Mouse (Mus musculus): Measurements from ENCODE around the gene Slc41a1. TPM values are rescaled to one million over a fixed set of nuclear protein-coding genes. Genes with fewer than 3 reads are reported as not detected.

Slc41a1 gene
- total and polyA plus RNA-seq, 2 experiments from 2014 or later, result 21.0 to 45.5 TPM

GRCm38 (mm10) chr1:131838542-131838941 is 11.2 kb downstream of the Slc41a1 start:
- H3K4me1 ChIP-seq (ENCODE audit: insufficient read depth, low read length), result no peaks in the 10 kb centered on the region
- H3K27me3 ChIP-seq (ENCODE audit: insufficient read depth, low read length), result no peaks in the 10 kb centered on the region
- TF ChIP-seq CTCF (IDR thresholded peaks at IDR 0.05), result no peak
- H3K4me3 ChIP-seq (ENCODE audit: low read depth, low read length), result no peak overlapping the region
- H3K4me2 ChIP-seq (ENCODE audit: low read depth, low read length, poor library complexity, severe bottlenecking), result no peak overlapping the region
- H3K27ac ChIP-seq (ENCODE audit: low read depth, low read length), result peak overlapping the region; percentile 7; the same call in 1 of the 2 replicates
- no peaks in the 10 kb centered on the region for H3K9me3 ChIP-seq (ENCODE audit: low read length)
- DNase-seq (ENCODE audit: low spot score), result no peak
- H3K36me3 ChIP-seq (ENCODE audit: insufficient read depth, low read length), result peaks cover 35% of the 10 kb centered on the region
- ATAC-seq (ENCODE audit: low FRiP score), result no peak
- WGBS, result 70% methylated on average over 5 of the region's 5 CpGs
- H3K9ac ChIP-seq (replicated peaks; ENCODE audit: low read length, poor library complexity, severe bottlenecking), result no peak overlapping the region

GRCm38 (mm10) chr1:131839279-131839678 is 12.0 kb downstream of the Slc41a1 start:
- Histone ChIP-seq H3K36me3 (ENCODE audit: insufficient read depth, low read length) (peaks cover 42% of the 10 kb centered on the region), H3K9ac (replicated peaks; ENCODE audit: low read length, poor library complexity, severe bottlenecking) (no peak overlapping the region), H3K27me3 (ENCODE audit: insufficient read depth, low read length) (no peaks in the 10 kb centered on the region), H3K4me3 (ENCODE audit: low read depth, low read length) (no peak overlapping the region), H3K9me3 (ENCODE audit: low read length) (no peaks in the 10 kb centered on the region), H3K27ac (ENCODE audit: low read depth, low read length) (0 out of 2 replicates have a peak overlapping the region, but pooled peaks have one; percentile 7), H3K4me1 (ENCODE audit: insufficient read depth, low read length) (no peaks in the 10 kb centered on the region), H3K4me2 (ENCODE audit: low read depth, low read length, poor library complexity, severe bottlenecking) (no peak overlapping the region)
- no peak for ATAC-seq (ENCODE audit: low FRiP score)
- 14% methylated on average over 2 of the region's 2 CpGs for WGBS
- peak; percentile 45 for DNase-seq (ENCODE audit: low spot score)
- TF ChIP-seq CTCF (IDR thresholded peaks at IDR 0.05), result no peak

GRCm38 (mm10) chr1:131842221-131842620 is 14.9 kb downstream of the Slc41a1 start:
- Histone ChIP-seq H3K9me3 (ENCODE audit: low read length) (no peaks in the 10 kb centered on the region), H3K27ac (ENCODE audit: low read depth, low read length) (no peak overlapping the region), H3K4me1 (ENCODE audit: insufficient read depth, low read length) (no peaks in the 10 kb centered on the region), H3K27me3 (ENCODE audit: insufficient read depth, low read length) (no peaks in the 10 kb centered on the region), H3K36me3 (ENCODE audit: insufficient read depth, low read length) (peaks cover 50% of the 10 kb centered on the region), H3K4me2 (ENCODE audit: low read depth, low read length, poor library complexity, severe bottlenecking) (no peak overlapping the region), H3K9ac (replicated peaks; ENCODE audit: low read length, poor library complexity, severe bottlenecking) (no peak overlapping the region), H3K4me3 (ENCODE audit: low read depth, low read length) (no peak overlapping the region)
- DNase-seq (ENCODE audit: low spot score) (no peak), ATAC-seq (ENCODE audit: low FRiP score) (no peak)
- no peak for TF ChIP-seq CTCF (IDR thresholded peaks at IDR 0.05)
- 85% methylated on average over 4 of the region's 4 CpGs for WGBS

- H3K4me3 ChIP-seq (ENCODE audit: low read depth, low read length), result no peak overlapping the region
- no peak for TF ChIP-seq CTCF (IDR thresholded peaks at IDR 0.05)
- no peaks in the 10 kb centered on the region for H3K9me3 ChIP-seq (ENCODE audit: low read length)
- H3K4me1 ChIP-seq (ENCODE audit: insufficient read depth, low read length), result no peaks in the 10 kb centered on the region
- no peak overlapping the region for H3K27ac ChIP-seq (ENCODE audit: low read depth, low read length)
- H3K4me2 ChIP-seq (ENCODE audit: low read depth, low read length, poor library complexity, severe bottlenecking), result no peak overlapping the region
- peaks cover 55% of the 10 kb centered on the region for H3K36me3 ChIP-seq (ENCODE audit: insufficient read depth, low read length)
- H3K9ac ChIP-seq (replicated peaks; ENCODE audit: low read length, poor library complexity, severe bottlenecking), result no peak overlapping the region
- DNase-seq (ENCODE audit: low spot score), result no peak
- WGBS, result 96% methylated on average over 10 of the region's 10 CpGs
- no peaks in the 10 kb centered on the region for H3K27me3 ChIP-seq (ENCODE audit: insufficient read depth, low read length)
- no peak for ATAC-seq (ENCODE audit: low FRiP score)
Observed at GRCm38 (mm10) chr1:131843758-131844157, 16.5 kb downstream of the Slc41a1 start.

GRCm38 (mm10) chr1:131844883-131845282 is 17.6 kb downstream of the Slc41a1 start:
- Histone ChIP-seq H3K4me2 (ENCODE audit: low read depth, low read length, poor library complexity, severe bottlenecking) (no peak overlapping the region), H3K27ac (ENCODE audit: low read depth, low read length) (no peak overlapping the region), H3K9ac (replicated peaks; ENCODE audit: low read length, poor library complexity, severe bottlenecking) (no peak overlapping the region), H3K9me3 (ENCODE audit: low read length) (no peaks in the 10 kb centered on the region), H3K4me1 (ENCODE audit: insufficient read depth, low read length) (no peaks in the 10 kb centered on the region), H3K36me3 (ENCODE audit: insufficient read depth, low read length) (peaks cover 50% of the 10 kb centered on the region), H3K4me3 (ENCODE audit: low read depth, low read length) (no peak overlapping the region), H3K27me3 (ENCODE audit: insufficient read depth, low read length) (no peaks in the 10 kb centered on the region)
- no peak for TF ChIP-seq CTCF (IDR thresholded peaks at IDR 0.05)
- WGBS, result 69% methylated on average over 8 of the region's 8 CpGs
- DNase-seq (ENCODE audit: low spot score) (no peak), ATAC-seq (ENCODE audit: low FRiP score) (no peak)

- DNase-seq (ENCODE audit: low spot score) (peak; percentile 57), ATAC-seq (ENCODE audit: low FRiP score) (no peak)
- Histone ChIP-seq H3K27me3 (ENCODE audit: insufficient read depth, low read length) (no peaks in the 10 kb centered on the region), H3K36me3 (ENCODE audit: insufficient read depth, low read length) (peaks cover 36% of the 10 kb centered on the region; the same call in 1 of the 2 replicates), H3K9ac (replicated peaks; ENCODE audit: low read length, poor library complexity, severe bottlenecking) (no peak overlapping the region), H3K4me2 (ENCODE audit: low read depth, low read length, poor library complexity, severe bottlenecking) (no peak overlapping the region), H3K4me3 (ENCODE audit: low read depth, low read length) (no peak overlapping the region), H3K9me3 (ENCODE audit: low read length) (no peaks in the 10 kb centered on the region), H3K27ac (ENCODE audit: low read depth, low read length) (no peak overlapping the region), H3K4me1 (ENCODE audit: insufficient read depth, low read length) (no peaks in the 10 kb centered on the region)
- WGBS, result 74% methylated on average over 5 of the region's 5 CpGs
- TF ChIP-seq CTCF (IDR thresholded peaks at IDR 0.05), result peak; percentile 67
Observed at GRCm38 (mm10) chr1:131846255-131846654, 19.0 kb downstream of the Slc41a1 start.

Measured in midbrain, postnatal 0 days (tissue).